Mouse (Mus musculus): ENCODE results near the gene Irgm1.
"Not testable (repeated sequence)": the region's sequence is repeated elsewhere in the genome, so short reads cannot be mapped to it uniquely, and the experiment has no call there.

Gene Irgm1

GRCm38 (mm10) chr11:48853474-48854180, 17.9 kb downstream of the Irgm1 start:
- no peak for DNase-seq (ENCODE audit: low spot score)

GRCm38 (mm10) chr11:48852624-48853473, 18.6 kb downstream of the Irgm1 start:
- no peak for DNase-seq (ENCODE audit: low spot score)

GRCm38 (mm10) chr11:48852190-48852589, 19.3 kb downstream of the Irgm1 start:
- no peak for DNase-seq (ENCODE audit: low spot score)

- no peak for DNase-seq (ENCODE audit: low spot score)
These were observed 20.1 kb downstream of the Irgm1 start for GRCm38 (mm10) chr11:48851270-48851995.

GRCm38 (mm10) chr11:48850240-48850639, 21.2 kb downstream of the Irgm1 start:
- DNase-seq (ENCODE audit: low spot score): no peak

GRCm38 (mm10) chr11:48846881-48847280, 24.6 kb downstream of the Irgm1 start:
- no peak for DNase-seq (ENCODE audit: low spot score)

GRCm38 (mm10) chr11:48846362-48846761, 25.1 kb downstream of the Irgm1 start:
- not testable (repeated sequence) for DNase-seq (ENCODE audit: low spot score)

- DNase-seq (ENCODE audit: low spot score): no peak
These were observed 26.2 kb downstream of the Irgm1 start for GRCm38 (mm10) chr11:48845244-48845815.

- DNase-seq (ENCODE audit: low spot score): no peak
These were observed 27.2 kb downstream of the Irgm1 start for GRCm38 (mm10) chr11:48844309-48844708.

GRCm38 (mm10) chr11:48843202-48843601, 28.3 kb downstream of the Irgm1 start:
- DNase-seq (ENCODE audit: low spot score): no peak

GRCm38 (mm10) chr11:48842378-48842792, 29.1 kb downstream of the Irgm1 start:
- DNase-seq (ENCODE audit: low spot score): no peak

GRCm38 (mm10) chr11:48841213-48841612, 30.3 kb downstream of the Irgm1 start:
- no peak for DNase-seq (ENCODE audit: low spot score)

GRCm38 (mm10) chr11:48840805-48841204, 30.7 kb downstream of the Irgm1 start:
- DNase-seq (ENCODE audit: low spot score): no peak

- no peak for DNase-seq (ENCODE audit: low spot score)
These were observed 32.4 kb downstream of the Irgm1 start for GRCm38 (mm10) chr11:48838879-48839680.

- DNase-seq (ENCODE audit: low spot score): no peak
These were observed 33.2 kb downstream of the Irgm1 start for GRCm38 (mm10) chr11:48838181-48838797.

- DNase-seq (ENCODE audit: low spot score): no peak
These were observed 33.9 kb downstream of the Irgm1 start for GRCm38 (mm10) chr11:48837310-48838180.

- DNase-seq (ENCODE audit: low spot score): no peak
These were observed 34.5 kb downstream of the Irgm1 start for GRCm38 (mm10) chr11:48836990-48837309.

GRCm38 (mm10) chr11:48835923-48836322, 35.6 kb downstream of the Irgm1 start:
- DNase-seq (ENCODE audit: low spot score): no peak

- no peak for DNase-seq (ENCODE audit: low spot score)
These were observed 37.5 kb downstream of the Irgm1 start for GRCm38 (mm10) chr11:48833731-48834639.
